Mouse (Mus musculus) frontal cortex, postnatal 10 days (tissue): ENCODE data around the gene Psat1.

ENCODE experiments used
- DNase-seq, 2 experiments: peaks; one replicate each; pipeline ENCODE4 v3.0.0; 2022; ENCODE audit warnings: low spot score in 2 of 2, mixed read lengths in 1 of 2

The Psat1 gene

GRCm38 (mm10) chr19:15866126-15866525 is 81.0 kb downstream of the Psat1 start:
- DNase-seq, result no peak

- DNase-seq, result no peak
Measured at GRCm38 (mm10) chr19:15865431-15865830, 81.7 kb downstream of the Psat1 start.

- DNase-seq, result no peak
Measured at GRCm38 (mm10) chr19:15864129-15864528, 83.0 kb downstream of the Psat1 start.

GRCm38 (mm10) chr19:15855379-15855778 is 91.8 kb downstream of the Psat1 start:
- no peak for DNase-seq
